Mouse (Mus musculus): ENCODE results near the gene Dgkb.

DNA sequence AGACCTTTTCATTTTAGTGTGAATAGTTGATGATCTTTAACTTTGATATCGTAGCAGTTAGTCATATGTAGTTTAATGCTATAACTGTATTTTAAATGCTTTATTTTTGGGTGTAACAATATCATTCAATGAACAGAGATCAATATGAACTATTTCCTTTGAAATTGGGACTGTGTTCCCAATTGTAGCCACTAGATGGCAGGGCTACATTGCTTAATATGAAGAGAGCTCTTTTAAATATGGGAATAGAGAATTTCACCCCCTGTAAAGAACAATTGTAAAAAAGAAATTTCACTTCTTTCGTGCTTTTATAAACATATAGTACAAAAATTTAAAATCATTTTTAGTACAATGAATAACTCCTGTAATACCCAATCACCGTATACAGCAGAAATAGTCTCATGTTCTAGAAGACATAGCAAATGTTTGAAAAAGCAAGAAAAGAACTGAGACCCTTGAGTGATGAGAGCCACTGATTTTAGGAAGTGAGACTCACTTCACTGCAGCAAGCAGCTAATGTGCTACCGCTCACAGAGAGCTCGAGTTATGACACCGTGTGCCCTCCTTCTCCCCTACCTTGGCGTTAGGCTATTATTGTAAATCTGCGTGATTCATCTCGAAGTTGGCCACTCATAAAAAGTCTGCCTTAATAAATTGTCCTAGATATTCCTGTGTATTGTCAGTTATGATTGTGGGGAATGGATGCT, 312.8 kb downstream of the Dgkb start:
- no peak for TF ChIP-seq CTCF (IDR thresholded peaks at IDR 0.05; ENCODE audit: borderline replicate concordance, insufficient read depth, low read length)
- no peak for TF ChIP-seq POLR2A (IDR thresholded peaks at IDR 0.05; ENCODE audit: low read depth, low read length)
